Mouse (Mus musculus) gastrocnemius, postnatal 14 days (tissue): ENCODE measurements around the gene Nalcn. TPM values are rescaled to one million over a fixed set of nuclear protein-coding genes. Genes with fewer than 3 reads are reported as not detected.
"Not testable (repeated sequence)": the region's sequence is repeated elsewhere in the genome, so short reads cannot be mapped to it uniquely, and the experiment has no call there.

Source experiments
- DNase-seq: peaks from one replicate; pipeline ENCODE4 v3.0.0; 2021; ENCODE audit warnings: mixed read lengths
- intact Hi-C: fragments of 180-260 bp; cut with DNase I; formaldehyde crosslinking; loops from one replicate; pipeline ENCODE4 v1.15.1; 2025; ENCODE audit warnings: low total_unique reads
- long read RNA-seq, 2 experiments: library from polyadenylated mRNA; stranded (forward); transcript quantifications; one replicate each; pipeline ENCODE4 v2.0.0; 2021
- total RNA-seq, 2 experiments: library from RNA; stranded (reverse); gene quantifications; 2 replicates each; pipeline ENCODE4 v1.2.3; 2021

Gene Nalcn
- total RNA-seq = under 1 TPM; 0.21 to 0.29 TPM
- long read RNA-seq, experiment 1 = 0 reads
- long read RNA-seq, experiment 2 = 0 reads

DNA sequence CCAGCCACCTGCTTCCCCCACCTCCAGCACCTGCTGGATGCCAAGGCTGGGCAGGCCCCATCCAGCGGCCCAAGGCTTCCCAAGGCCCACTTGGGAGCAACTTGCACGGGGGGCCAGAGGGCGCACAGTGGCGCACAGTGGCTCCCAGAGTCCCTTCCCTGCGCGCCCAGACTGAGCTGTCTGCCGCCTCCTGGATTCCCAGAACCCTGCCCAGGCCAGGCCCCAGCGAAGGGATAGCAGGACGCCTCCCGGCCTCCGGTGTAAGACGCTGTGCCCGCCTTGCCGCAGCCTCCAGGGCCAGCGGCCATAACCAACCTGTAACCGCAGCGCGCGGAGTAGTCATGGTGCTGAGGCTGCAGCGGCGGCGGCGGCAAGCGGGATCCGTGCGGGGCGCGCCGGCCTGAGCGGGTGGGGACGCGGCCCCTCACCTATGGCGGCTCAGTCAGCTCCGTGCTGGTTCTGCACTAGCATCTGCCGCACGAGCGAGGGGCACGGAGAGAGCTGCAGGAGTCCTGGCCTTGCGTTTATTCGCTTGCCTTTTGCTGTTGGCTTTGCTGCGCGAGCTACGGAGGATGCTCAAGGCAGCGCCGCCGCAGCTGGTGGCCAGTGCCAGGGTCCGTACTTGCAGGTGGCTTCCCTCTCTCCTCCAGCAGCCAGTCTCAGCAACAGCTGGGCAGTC lies at the start of gene Nalcn:
Gene Nalcn (minus strand): TSS at position 644 of the 679 bp plus-strand sequence.
- intact Hi-C loops = no loop called here
- DNase-seq = peak; percentile 6

DNA sequence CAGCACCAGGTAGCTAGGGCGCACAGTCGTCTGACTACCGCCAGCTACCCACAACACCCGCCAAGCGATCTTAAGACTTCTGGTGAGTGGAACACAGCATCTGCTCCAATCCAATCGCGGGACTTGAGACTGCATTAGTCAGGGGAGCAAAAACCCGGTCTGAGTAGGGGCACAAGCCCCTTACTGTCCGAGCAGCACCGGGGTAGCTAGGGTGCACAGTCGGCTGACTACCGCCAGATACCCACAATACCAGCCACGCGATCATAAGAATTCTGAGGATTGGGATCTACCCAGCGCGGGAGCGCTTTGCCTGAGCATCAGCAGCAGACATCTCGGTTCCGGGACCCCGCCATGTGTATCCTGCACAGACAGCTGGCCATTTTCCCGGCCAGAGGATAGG lies 44.1 kb upstream of the Nalcn start:
- intact Hi-C loops, DNase-seq: not testable (repeated sequence)

DNA sequence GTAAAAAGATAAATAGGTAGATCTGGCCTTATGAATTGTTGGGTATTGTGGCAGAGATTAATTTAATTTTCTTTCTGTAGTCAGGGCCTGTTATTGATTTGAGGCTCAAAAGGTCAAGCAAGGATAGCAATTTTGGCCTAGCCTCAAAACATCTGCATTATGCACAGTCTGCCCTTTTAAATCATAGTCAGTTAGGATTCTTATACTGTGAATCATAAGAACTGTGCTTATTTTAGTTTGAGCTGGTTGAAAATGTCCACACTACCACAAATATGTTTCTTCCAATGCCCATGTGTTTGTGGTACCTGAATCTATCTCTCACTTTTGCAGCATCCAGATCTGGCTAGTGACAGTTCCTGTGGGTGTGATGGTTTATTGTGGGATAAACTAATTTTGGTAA lies 37.5 kb upstream of the Nalcn start:
- intact Hi-C loops = no loop called here
- no peak for DNase-seq

DNA sequence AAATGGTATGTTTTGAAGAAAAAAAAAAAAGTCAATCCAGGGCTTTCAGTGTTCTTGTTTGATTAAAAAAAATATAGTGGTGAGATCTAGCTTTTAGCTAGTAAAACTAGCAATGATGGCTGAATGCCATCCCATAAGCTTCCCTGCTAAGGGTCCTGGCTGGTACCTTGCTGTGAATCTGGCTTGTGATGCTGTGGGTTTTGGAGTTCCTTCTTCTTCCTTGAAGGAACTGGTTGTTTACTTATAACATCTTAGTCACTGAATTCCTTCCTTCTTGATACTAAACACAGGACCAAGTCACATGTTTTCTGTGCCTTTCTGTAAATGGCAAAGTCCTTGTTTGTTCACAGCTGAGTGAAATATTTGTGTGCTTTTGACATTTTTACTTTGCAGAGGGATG lies 36.3 kb upstream of the Nalcn start:
- intact Hi-C loops = no loop called here
- no peak for DNase-seq

DNA sequence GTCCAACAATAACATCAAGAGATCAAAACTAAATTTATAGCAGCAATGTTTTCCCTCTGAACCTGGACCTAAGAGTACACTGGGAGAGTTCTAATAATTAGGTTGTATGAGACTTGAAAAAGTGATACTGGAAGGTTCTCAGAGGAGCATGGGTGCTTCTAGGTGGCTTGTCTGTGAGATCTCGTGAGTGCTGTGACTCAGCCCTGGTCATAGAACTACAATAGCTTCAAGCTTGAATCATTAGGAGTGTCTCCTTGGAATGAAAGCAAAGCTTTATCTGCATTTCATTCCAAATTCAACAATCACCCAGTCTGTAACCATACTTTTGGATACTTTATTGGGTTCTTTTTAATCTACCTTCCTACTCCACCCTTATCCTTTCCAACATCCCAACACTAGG lies 35.4 kb upstream of the Nalcn start:
- no peak for DNase-seq
- intact Hi-C loops = no loop called here

DNA sequence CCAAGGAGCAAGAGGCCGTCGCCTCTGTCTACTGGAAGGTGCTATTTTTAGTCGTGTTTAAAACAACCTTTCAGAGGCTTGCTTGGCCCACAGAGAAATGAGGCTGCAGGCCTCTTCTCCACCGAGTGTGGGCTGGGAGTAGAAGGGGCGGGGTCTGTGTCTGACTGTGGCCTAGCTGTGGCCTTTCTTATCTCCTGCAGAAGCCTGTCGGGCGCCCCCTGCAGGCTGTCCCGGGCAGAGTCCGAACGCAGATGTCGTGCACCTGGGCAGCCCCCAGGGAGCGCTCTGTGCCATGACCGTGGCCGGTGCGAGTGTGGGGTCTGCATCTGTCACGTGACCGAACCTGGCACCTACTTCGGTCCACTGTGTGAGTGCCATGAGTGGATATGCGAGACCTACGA lies 34.1 kb upstream of the Nalcn start:
- intact Hi-C loops = no loop called here
- DNase-seq = peak; percentile 28

DNA sequence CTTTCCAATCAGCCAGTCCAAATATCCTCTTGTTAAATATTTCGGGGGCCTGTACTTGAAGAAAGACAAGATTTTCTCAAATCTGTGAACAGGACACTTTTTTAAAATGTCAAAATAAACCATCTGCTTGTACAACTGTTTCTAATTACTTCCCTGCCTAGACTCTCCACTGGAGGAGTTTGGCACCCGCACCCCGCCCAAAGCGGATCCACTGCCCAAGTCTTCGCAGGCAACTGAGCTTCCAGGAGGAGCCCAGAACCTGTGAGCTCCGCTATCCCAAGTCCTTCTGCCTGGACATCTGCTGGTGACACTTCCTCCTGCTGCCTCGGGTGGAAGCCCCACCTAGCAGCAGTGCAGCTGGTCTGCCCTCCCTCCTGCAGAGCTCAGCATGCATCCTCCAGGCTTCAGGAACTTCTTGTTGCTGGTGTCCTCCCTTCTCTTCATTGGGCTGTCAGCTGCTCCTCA lies 33.0 kb upstream of the Nalcn start, which contains the start of gene Itgbl1:
Gene Itgbl1 (plus strand): TSS at position 51 of the 465 bp plus-strand sequence.
- intact Hi-C loops = no loop called here

DNA sequence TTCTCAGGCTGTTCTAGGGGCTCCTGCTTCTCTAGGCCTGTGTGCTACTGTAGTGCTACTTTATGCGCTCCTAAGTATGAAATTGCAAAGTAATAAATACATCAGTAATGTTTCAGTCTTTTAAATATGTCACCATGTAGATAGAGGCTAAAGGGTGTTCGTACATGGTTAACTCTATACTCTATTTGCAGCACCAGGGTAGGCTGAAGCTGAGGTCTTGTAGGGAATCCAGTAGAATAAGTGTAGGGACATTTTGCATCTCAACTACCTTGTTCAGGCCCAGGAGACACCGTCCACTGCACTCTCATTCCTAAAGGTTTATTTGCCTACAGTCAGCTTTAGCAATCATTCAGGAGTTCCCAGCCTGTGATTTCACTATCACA lies 227 bp upstream of the Nalcn start:
- intact Hi-C loops = no loop called here
- DNase-seq = no peak

More for the DNA sequence above, 33.0 kb upstream of the Nalcn start, which contains the start of gene Itgbl1:
- peak; percentile 18 for DNase-seq

DNA sequence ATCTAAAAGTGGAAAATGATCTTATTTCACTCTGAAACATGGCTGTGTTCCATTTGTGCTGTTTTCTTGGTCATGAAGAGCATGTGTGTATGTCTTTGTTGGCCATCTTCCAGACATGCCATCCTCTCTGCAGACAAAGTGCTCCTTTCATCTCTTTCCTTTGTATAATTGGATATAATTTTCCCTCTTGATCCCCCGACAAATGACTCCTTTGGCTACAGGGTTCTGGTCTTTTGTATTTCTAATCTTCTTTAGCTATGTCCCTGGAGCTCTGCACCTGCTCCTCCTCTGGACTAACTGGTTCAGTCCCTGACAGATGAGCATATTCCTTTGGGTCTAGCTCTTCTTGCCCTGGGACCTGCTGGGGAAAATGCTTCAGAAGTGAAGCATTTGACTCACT lies 4.0 kb downstream of the Nalcn start:
- intact Hi-C loops = no loop called here
- no peak for DNase-seq

DNA sequence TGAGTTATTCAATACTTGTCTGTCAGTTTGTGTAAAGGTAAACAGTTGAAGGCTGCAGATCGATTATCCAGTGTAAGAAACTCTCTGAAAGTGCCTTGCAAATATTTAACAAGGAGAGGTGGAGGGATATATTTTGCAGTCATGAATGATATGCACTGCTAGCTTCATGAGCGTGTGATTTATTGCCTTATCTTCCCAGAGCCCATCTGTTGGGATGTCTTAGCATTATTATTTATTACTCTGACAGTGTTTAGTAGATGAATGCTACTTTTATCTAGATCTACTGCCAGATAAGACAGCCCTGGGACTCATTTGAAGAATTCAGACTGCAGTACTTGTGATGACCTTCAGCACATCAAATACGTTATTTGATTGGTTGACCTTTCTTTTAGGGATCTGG lies 31.7 kb downstream of the Nalcn start:
- DNase-seq = no peak
- intact Hi-C loops = no loop called here

DNA sequence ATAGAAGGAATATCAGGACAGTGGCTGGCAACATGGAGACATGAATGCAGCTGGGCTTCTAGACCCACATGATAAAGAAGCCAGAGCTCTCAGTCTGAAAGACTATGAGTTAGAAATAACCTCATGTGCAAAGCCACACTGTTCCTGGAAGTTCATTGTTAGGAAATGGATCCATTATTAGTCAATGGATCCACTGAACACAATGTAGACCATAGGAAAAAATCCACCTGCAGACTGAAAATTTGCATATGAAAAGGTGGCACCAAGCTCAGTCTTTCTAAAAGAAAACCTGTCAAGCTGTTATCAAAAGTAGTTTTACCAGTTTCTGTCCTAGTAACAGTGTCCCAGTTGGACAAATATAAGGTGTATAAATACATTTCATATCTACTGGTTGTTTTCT lies 39.5 kb downstream of the Nalcn start:
- no peak for DNase-seq
- intact Hi-C loops = no loop called here

DNA sequence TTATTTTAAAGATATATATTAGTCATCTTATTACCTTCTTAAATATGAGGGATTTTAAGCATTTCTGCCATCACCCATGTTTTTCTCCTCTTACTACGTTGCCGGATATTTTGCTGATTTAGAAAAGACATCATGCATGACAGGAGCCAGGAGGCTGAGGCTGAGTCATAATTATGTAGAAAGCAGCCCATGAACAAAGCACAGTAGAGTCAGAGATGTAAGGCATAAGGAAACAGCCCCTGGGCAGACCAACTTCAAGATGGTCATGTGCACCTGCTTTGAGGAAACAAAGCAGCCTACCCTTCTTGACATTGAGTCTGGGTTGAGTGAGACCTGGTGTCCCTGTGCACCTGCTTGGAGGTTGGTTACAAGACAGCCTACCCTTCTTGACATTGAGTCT lies 44.5 kb downstream of the Nalcn start:
- intact Hi-C loops = no loop called here
- DNase-seq = no peak

DNA sequence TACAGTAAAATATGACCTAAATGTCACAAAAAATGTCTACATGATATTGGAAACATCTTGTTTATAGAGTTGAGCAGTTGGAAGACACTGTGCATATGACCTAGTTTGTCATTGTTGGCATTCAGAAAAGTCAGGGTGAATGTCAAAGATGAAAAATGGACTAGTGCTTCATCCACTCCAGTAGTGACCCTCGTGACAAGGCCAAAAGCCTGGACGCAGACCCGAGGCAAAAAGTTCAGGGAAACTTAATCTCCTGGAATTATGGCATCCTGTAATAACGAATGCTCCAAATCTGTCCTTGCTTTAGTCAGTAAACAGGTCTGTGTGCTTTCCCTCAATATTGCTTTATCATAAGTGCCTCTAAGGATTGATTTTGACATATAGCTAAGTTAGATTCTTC lies 51.6 kb downstream of the Nalcn start:
- no peak for DNase-seq
- intact Hi-C loops = no loop called here

DNA sequence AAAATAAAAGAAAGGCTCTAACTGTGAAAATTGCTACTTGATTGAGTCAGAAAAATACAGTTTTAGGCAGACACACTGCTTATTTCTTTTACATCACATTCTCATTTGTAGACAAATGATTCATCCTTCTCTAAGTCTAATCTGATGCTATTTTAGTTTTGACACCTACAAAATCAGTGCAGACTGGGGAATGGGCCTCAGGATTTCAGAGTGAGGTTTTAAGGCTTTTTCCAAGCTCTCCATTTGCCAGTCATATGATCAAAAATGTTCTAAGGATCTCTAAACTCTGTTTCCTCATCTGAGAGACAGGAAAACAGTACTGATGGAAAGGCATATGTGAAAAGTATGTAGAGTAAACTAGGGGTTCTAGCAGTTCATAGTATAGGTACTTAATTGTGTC lies 52.0 kb downstream of the Nalcn start:
- intact Hi-C loops = no loop called here

DNA sequence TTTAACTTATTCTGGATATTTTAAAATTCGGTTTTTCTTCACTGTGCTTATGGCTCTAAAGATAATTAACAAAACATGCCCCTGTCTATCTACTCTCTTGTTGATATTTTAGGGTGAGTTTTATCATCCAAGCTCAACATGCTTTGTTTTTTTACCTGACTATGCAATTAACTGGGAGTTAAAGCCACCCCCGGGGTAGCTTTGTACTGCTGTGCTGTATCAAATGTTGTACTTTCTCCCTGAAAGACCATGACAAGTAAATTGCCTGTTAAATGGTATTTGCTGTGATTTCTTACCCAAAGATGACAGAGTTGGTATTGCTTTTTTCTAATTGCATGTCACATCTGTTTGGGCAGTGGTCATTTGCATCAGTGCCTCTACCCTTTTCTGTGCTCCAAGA lies 60.3 kb downstream of the Nalcn start:
- no peak for DNase-seq

More for the DNA sequence above, 52.0 kb downstream of the Nalcn start:
- DNase-seq = no peak

DNA sequence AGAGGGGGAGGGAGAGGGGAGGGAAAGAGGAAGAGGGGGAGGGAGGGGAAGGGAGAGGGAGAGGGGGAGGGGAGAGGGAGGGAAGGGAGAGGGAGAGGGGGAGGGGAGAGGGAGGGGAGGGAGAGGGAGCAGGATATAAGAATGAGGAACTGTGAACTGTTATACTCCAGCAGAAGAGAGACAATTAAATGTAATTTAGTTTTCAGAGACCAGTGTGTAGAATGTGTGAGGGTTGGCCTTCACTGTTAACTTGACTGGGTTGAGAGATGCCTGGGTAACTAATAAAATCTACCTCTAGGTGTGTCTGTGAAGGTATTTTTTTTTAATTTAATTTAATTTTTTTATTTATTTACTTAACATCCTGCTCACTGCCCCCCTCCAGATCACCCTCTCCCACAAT lies 71.4 kb downstream of the Nalcn start:
- intact Hi-C loops = no loop called here
- DNase-seq = no peak

More for the DNA sequence above, 60.3 kb downstream of the Nalcn start:
- intact Hi-C loops = no loop called here

DNA sequence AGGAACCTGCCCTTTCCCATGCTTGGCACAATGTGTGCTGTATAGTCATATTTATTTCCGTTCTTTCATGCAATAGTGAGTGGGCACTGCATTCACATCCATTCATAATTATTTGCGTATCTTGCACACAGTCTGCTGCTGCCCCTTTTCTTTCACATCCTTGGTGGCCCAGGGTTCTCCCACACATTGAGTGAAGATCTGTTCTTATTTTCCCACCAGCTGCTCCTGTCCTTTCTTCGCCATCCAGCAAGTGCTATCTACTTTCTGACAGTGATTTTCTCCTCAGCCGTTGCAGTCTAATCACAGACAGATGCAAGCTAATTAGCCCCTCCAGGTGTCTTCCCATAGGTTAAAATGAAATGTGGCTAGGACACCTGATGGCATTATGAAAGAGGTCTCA lies 72.0 kb downstream of the Nalcn start:
- no peak for DNase-seq
- intact Hi-C loops = no loop called here

DNA sequence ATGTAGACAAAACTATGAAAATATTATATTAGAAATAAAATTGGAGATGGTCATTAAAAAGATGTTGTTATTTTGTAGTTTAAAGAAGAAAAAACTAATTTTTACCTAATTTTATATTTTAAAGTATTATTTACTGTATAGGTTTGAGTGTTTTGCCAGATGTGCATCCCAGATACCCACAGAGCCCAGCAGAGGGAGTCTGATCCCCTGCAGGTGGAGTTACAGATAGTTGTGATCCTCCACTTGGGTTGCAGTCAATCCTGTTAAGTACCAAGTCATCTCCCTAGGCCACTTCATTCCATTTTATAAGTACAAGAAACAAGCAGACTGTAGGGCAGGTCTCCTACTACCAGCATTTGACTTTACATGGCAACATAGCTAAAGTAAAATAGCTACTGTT lies 84.6 kb downstream of the Nalcn start:
- DNase-seq = no peak
- intact Hi-C loops = no loop called here

DNA sequence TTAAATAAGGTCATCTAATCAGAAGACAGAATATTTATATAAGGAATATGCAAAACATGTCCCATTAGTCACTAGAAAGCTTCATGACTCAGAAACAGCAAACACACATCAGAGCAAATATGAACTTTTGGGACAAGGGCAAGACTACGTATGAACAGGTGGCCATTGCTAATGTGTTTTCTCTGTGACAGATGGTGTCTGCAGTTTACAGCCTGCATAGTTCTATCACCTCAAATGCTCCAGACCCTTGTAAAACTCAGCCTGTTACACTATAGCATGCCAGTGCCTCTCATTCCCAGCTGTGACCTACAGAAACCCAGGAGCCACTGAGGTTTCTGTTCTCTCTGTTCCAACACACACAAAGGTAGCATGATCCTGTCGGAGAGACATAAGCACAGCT lies 91.3 kb downstream of the Nalcn start:
- intact Hi-C loops = no loop called here
- no peak for DNase-seq

DNA sequence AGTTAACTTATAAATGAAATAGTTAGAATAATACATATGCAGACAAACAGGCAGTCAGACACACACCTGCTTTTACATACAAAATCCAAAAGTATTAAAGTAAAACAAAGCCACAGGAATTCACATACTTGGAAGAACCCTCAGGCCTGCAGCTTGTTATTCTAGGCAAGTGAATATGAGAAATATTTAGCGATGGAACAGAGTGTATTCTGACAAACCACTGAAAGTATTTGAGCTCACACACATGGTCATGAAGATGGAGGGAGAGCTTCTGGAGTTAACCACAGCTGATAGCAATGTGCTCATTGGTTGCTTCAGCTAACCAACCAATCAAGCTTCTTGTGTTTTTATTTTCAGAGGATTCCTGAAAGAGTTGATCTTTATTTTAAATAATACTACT lies 93.9 kb downstream of the Nalcn start:
- no peak for DNase-seq
- intact Hi-C loops = no loop called here

DNA sequence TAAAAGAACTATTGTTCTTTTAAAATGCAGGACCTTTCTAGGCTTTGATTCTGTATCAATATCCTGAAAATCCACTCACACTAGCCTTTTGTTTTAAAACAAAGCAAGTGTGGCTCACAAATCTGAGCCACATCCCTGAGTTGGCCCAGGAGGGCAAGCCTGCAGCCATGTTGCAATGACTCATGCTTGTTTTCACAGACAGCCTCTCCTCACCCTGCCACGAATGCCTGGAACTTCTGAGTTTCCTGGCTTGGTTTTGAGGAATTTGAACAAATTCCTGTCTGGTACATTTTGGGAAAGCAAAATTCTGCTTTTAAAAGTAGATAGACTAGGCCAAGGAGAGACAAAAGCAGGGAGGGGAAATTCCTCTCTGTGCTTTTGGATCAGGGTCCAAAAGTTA lies 95.7 kb downstream of the Nalcn start:
- intact Hi-C loops = no loop called here
- DNase-seq = peak; percentile 30

DNA sequence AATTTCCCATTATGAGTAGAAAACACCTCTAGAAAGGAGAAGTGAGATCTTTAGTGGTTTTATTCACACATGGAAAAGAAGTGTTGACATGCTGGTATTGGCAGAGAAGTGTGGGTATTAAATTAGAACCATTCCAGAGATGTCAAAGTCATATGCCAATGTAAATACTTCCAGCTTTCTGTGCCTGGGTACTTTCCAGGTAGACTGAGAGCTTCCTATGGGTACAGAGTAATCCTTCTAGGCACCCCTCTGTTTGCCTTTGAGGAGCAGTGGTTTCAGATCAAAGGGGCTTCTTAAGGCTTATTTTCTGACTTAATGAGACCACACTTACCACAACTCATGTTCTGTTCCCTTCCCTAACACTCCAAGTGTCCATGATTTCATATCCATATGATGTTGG lies 97.8 kb downstream of the Nalcn start:
- intact Hi-C loops = no loop called here

More for the DNA sequence above, 97.8 kb downstream of the Nalcn start:
- no peak for DNase-seq
